Mouse (Mus musculus): Measurements from ENCODE around the gene Fgfrl1. TPM values are rescaled to one million over a fixed set of nuclear protein-coding genes. Genes with fewer than 3 reads are reported as not detected.
A peak's percentile ranks its signal among the peaks of the same experiment; 100 is the strongest.

The Fgfrl1 gene
- polyA plus RNA-seq, 1 experiment from 2014 or later: 5.6 TPM

DNA sequence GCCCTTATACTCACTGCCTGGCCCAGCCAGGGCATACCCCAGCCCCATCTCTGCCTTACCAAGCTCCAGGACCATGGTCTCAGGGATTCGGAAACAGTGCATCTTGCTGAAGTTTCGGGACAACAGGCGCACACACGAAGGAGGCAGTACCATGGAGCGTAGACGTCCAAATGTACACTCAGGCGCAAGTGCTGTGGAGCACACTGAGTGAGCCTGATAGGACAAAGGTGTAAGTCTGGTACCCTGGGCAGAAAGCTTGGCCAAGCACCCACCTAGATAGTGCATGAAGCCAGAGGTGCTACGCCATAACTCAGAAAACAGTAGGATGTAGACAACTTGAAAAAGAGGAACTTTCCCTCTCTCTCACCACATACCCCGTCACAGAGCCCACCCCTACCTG is 36.8 kb upstream of the Fgfrl1 start:
- ATAC-seq: no peak
- TF ChIP-seq CTCF (IDR thresholded peaks at IDR 0.05; ENCODE audit: low read depth): no peak
- no peak for TF ChIP-seq EP300 (IDR thresholded peaks at IDR 0.05; ENCODE audit: low read depth)
- H3K4me2 ChIP-seq (ENCODE audit: low read depth, low read length): no peak overlapping the region
- H3K9me3 ChIP-seq (ENCODE audit: low read length): no peaks in the 10 kb centered on the region
- H3K4me3 ChIP-seq (ENCODE audit: low read depth, low read length): no peak overlapping the region
- H3K36me3 ChIP-seq (replicated peaks; ENCODE audit: insufficient read depth, low read length): peaks cover 46% of the 10 kb centered on the region
- H3K4me1 ChIP-seq (ENCODE audit: insufficient read depth): peaks cover 13% of the 10 kb centered on the region
- H3K9ac ChIP-seq (replicated peaks): no peak overlapping the region
- H3K27ac ChIP-seq (ENCODE audit: low read depth): no peak overlapping the region
- WGBS (ENCODE audit: insufficient replicate concordance): 90% methylated on average over 9 of the region's 9 CpGs
- H3K27me3 ChIP-seq (ENCODE audit: insufficient read depth, low read length): no peaks in the 10 kb centered on the region
- no peak for DNase-seq

DNA sequence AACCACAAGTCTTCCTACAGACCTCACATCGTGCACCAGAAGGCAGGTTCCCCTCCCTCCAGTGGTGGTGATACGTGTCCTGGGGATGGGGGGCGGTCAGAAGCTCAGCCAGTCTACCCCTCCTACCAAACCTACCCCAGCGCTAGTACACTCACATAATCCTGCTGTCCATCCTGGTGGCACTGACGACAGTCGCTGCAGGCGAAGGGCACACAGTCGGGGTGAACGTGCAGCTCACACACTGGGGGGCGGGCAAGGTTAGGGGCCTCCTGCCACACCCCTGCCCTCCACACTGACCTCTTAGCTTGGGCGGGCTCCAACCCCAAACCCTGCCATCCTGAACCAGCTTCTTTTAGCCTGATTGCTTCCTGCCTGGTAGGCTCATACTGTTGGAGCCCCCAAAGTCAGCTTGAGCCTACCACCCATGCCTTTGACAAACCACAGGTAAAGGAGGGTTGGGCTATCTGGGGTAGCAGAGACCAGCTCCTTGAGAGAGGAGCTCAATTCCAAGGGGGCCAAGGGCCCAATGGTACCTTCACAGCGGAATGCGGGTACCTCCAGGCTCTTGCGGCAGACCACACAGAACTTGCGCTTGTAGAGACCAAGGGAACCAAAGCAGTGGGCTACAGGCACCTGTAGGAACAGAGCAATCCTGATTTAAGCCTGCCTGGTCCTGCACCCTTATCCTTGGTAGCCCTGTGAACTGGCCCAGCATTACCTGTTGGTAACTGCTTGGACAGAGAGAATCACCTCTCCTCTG is 36.1 kb upstream of the Fgfrl1 start:
- Histone ChIP-seq H3K9me3 (ENCODE audit: low read length) (no peaks in the 10 kb centered on the region), H3K4me2 (ENCODE audit: low read depth, low read length) (no peak overlapping the region), H3K4me1 (ENCODE audit: insufficient read depth) (peaks cover 17% of the 10 kb centered on the region), H3K9ac (replicated peaks) (no peak overlapping the region), H3K27ac (ENCODE audit: low read depth) (no peak overlapping the region), H3K36me3 (replicated peaks; ENCODE audit: insufficient read depth, low read length) (peaks cover 46% of the 10 kb centered on the region), H3K4me3 (ENCODE audit: low read depth, low read length) (no peak overlapping the region), H3K27me3 (ENCODE audit: insufficient read depth, low read length) (no peaks in the 10 kb centered on the region)
- ATAC-seq (no peak), DNase-seq (peak; percentile 10)
- no peak for TF ChIP-seq EP300 (IDR thresholded peaks at IDR 0.05; ENCODE audit: low read depth)
- TF ChIP-seq CTCF (IDR thresholded peaks at IDR 0.05; ENCODE audit: low read depth): no peak
- WGBS (ENCODE audit: insufficient replicate concordance): 86% methylated on average over 15 of the region's 15 CpGs

DNA sequence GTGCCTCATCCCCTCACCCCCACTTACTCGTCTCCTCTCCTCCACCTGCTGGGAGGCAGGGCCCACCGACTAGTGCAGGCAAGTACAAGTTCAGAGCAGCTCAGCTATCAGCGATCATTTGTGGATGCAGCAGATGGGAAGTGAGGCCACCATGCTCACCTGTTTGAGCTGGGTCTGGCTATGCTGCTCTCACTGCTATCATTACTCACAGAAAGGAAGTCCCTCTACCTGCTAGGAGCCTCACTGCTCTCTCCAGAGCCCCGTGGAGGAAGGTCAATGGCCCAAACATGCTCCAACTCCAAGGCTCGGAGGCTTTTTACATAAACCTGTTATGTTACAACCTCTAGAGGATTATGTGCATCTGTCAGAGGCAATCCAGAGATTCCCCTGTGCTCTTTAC is 34.8 kb upstream of the Fgfrl1 start:
- no peak overlapping the region for H3K27ac ChIP-seq (ENCODE audit: low read depth)
- ATAC-seq: no peak
- no peak for DNase-seq
- no peaks in the 10 kb centered on the region for H3K9me3 ChIP-seq (ENCODE audit: low read length)
- H3K9ac ChIP-seq (replicated peaks): no peak overlapping the region
- 76% methylated on average over 5 of the region's 5 CpGs for WGBS (ENCODE audit: insufficient replicate concordance)
- TF ChIP-seq CTCF (IDR thresholded peaks at IDR 0.05; ENCODE audit: low read depth) (no peak), EP300 (IDR thresholded peaks at IDR 0.05; ENCODE audit: low read depth) (no peak)
- peaks cover 18% of the 10 kb centered on the region for H3K4me1 ChIP-seq (ENCODE audit: insufficient read depth)
- H3K4me2 ChIP-seq (ENCODE audit: low read depth, low read length): no peak overlapping the region
- H3K36me3 ChIP-seq (replicated peaks; ENCODE audit: insufficient read depth, low read length): peaks cover 44% of the 10 kb centered on the region
- H3K4me3 ChIP-seq (ENCODE audit: low read depth, low read length): no peak overlapping the region
- H3K27me3 ChIP-seq (ENCODE audit: insufficient read depth, low read length): no peaks in the 10 kb centered on the region

DNA sequence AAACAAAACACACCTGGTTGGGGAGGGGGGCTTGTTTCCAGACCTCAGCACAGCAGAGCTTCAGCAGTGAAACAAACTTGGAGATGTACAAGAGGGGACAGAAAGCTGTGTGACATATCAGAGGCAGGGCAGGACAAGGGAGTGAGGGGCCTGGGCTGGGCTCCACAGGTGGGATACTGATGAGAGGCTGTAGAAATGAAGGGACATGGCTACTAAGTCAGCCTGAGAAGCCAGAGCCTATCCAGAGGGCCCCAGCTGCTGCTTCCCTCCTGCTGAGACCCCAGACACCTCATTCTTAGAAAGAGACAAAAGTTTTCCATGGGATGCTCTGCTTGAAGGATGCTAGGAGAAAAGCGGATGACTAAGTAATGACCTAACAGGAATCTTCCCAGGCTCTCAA is 33.6 kb upstream of the Fgfrl1 start:
- no peak overlapping the region for H3K9ac ChIP-seq (replicated peaks)
- H3K4me1 ChIP-seq (ENCODE audit: insufficient read depth): peaks cover 18% of the 10 kb centered on the region
- no peaks in the 10 kb centered on the region for H3K9me3 ChIP-seq (ENCODE audit: low read length)
- H3K36me3 ChIP-seq (replicated peaks; ENCODE audit: insufficient read depth, low read length): peaks cover 36% of the 10 kb centered on the region
- whole genome bisulfite sequencing (ENCODE audit: insufficient replicate concordance): 87% methylated on average over 1 of the region's 1 CpGs
- no peak for TF ChIP-seq EP300 (IDR thresholded peaks at IDR 0.05; ENCODE audit: low read depth)
- no peak for TF ChIP-seq CTCF (IDR thresholded peaks at IDR 0.05; ENCODE audit: low read depth)
- no peak overlapping the region for H3K27ac ChIP-seq (ENCODE audit: low read depth)
- H3K4me2 ChIP-seq (ENCODE audit: low read depth, low read length): no peak overlapping the region
- DNase-seq (no peak), ATAC-seq (no peak)
- no peak overlapping the region for H3K4me3 ChIP-seq (ENCODE audit: low read depth, low read length)
- no peaks in the 10 kb centered on the region for H3K27me3 ChIP-seq (ENCODE audit: insufficient read depth, low read length)

DNA sequence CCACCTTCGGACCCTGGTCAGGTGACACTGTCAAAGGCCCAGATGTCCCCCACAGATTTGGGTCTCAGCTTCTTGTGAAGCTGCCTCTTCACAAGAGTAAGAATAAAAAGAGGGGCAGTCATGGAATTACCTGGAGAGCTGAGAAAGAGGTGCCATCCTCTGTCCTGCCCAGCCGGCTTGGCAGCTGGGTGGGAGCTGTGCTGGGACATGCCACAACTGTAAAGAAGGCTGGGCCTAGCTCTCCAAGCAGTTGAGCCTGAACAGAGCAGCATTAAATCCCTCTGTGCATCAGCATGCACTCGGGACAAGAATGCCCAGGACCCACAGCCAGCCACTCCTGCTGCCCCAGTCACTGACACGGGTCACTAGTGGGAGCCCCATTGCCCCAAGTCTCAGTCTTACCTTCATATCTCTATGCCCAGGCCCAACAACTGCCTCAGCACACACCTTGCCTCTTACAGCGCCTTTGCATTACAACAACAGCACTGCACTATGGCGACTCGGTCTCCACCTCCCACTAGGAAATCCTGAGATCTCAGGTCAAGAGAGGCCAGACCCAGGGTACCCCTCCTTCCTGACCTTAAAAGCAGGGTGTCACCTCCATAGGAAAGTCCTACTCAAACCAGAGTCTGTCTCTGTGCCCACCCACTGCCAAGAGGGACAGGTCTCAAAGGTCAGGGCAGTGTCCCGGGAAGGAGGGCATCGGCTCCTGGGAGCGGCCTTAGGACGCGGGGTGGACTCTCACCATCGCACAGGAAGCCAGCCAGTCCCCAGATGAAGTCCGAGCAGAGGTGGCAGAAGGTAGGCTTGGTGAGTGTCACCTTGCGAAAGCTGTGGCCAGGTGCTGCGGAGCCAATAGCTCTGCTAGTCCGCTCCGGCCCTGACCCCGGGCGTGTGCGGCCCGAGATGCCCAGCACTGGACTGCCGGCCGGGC is 32.2 kb upstream of the Fgfrl1 start, which contains the start of gene Idua:
Idua (plus strand) TSS at position 634 of the 934 bp plus-strand sequence.
- Histone ChIP-seq H3K36me3 (replicated peaks; ENCODE audit: insufficient read depth, low read length) (peaks cover 22% of the 10 kb centered on the region), H3K9me3 (ENCODE audit: low read length) (no peaks in the 10 kb centered on the region), H3K4me3 (ENCODE audit: low read depth, low read length) (peak within 1 kb of the TSS; percentile 91), H3K9ac (replicated peaks) (peak within 1 kb of the TSS; percentile 92), H3K4me2 (ENCODE audit: low read depth, low read length) (peak within 1 kb of the TSS; percentile 98), H3K27me3 (ENCODE audit: insufficient read depth, low read length) (no peaks in the 10 kb centered on the region), H3K27ac (ENCODE audit: low read depth) (peak within 1 kb of the TSS; percentile 83), H3K4me1 (ENCODE audit: insufficient read depth) (peaks cover 18% of the 10 kb centered on the region)
- DNase-seq: no peak
- 11% methylated on average over 24 of the region's 24 CpGs for WGBS (ENCODE audit: insufficient replicate concordance)
- peak; percentile 80 for ATAC-seq
- TF ChIP-seq CTCF (IDR thresholded peaks at IDR 0.05; ENCODE audit: low read depth) (no peak), EP300 (IDR thresholded peaks at IDR 0.05; ENCODE audit: low read depth) (no peak)

Measured in liver, postnatal 0 days (tissue).